Mouse (Mus musculus): ENCODE data around the gene Slc25a39. TPM values are rescaled to one million over a fixed set of nuclear protein-coding genes. Genes with fewer than 3 reads are reported as not detected.
"Not testable (repeated sequence)": the region's sequence is repeated elsewhere in the genome, so short reads cannot be mapped to it uniquely, and the experiment has no call there.

Slc25a39 gene
- total and polyA plus RNA-seq, 3 experiments, result 183 to 325 TPM; not detected in 1

DNA sequence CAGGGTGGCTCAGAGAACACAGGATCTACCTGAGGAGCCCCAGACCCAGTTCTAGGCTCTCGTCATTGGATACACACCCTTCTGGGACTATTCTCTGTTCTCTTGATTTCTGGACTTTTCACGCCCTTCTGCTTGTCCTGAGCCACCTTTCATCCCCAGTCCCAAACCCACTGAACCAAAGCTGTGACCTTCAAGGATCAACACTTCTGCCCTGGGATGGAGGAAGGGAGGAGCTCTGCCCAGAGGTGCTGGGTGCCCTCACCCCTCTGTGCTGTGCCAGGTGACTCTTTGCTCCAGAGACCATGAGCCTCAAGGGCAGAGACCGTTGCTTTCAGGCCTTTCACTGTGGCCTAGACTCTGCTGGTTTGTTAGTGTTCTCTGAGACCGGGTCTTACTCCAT is 38.5 kb downstream of the Slc25a39 start:
- no peak for TF ChIP-seq GATA1 (IDR thresholded peaks at IDR 0.05; ENCODE audit: low read depth, low read length)
- no peak for TF ChIP-seq RAD21 (IDR thresholded peaks at IDR 0.05; ENCODE audit: low read depth, low read length)
- TF ChIP-seq MAZ (IDR thresholded peaks at IDR 0.05; ENCODE audit: low read depth, low read length), result no peak
- no peak for TF ChIP-seq ZKSCAN1 (IDR thresholded peaks at IDR 0.05; ENCODE audit: low read depth, low read length)
- no peak for TF ChIP-seq JUND (IDR thresholded peaks at IDR 0.05; ENCODE audit: low read depth, low read length)
- TF ChIP-seq CHD2 (IDR thresholded peaks at IDR 0.05; ENCODE audit: low read length), result no peak
- Histone ChIP-seq H3K9ac (ENCODE audit: control insufficient read depth, low read depth, low read length, poor library complexity, severe bottlenecking) (no peak overlapping the region), H3K4me1 (ENCODE audit: control insufficient read depth in 1 of 2, insufficient read depth in 2 of 2, low read length in 2 of 2) (no peaks in the 10 kb centered on the region), H3K9me3 (replicated peaks; ENCODE audit: insufficient read depth, low read length) (no peaks in the 10 kb centered on the region), H3K27me3 (ENCODE audit: control insufficient read depth in 1 of 2, insufficient read depth in 2 of 2, low read length in 2 of 2) (peaks cover 1 to 20% of the 10 kb centered on the region in 2 experiments; a peak in 3 of 4 replicates), H3K4me3 (ENCODE audit: control insufficient read depth in 1 of 2, insufficient read depth in 1 of 2, low read depth in 2 of 2, low read length in 2 of 2) (no peak overlapping the region), H3K36me3 (ENCODE audit: control insufficient read depth in 1 of 2, insufficient read depth in 2 of 2, low read length in 2 of 2) (no peaks in the 10 kb centered on the region), H3K27ac (ENCODE audit: control insufficient read depth, low read depth, low read length) (no peak overlapping the region), H3K79me2 (ENCODE audit: control insufficient read depth, insufficient read depth, low read length, poor library complexity) (no peaks in the 10 kb centered on the region)
- DNase-seq (ENCODE audit: low read depth, low spot score), result no peak

DNA sequence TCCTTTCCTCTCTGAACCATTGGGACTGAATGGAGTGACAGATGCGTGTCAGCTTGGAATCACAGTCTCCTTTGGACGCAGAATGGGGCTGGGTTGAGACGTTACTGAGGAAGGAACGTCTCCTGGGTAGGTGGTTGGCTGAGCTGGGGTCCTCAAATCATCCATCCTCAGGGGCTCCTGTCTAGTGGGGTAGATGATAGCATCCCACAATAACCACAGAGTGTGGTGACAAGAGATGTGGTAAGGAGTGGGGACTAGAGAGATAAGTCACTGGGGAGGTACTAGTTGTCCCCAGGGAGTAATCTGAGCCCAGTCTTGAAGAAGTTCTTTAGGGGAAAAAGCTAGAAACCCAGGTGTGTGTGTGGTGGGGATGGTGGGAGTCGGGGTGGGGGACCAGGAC is 39.4 kb downstream of the Slc25a39 start:
- Histone ChIP-seq H3K36me3 (ENCODE audit: control insufficient read depth in 1 of 2, insufficient read depth in 2 of 2, low read length in 2 of 2) (no peaks in the 10 kb centered on the region), H3K27me3 (ENCODE audit: control insufficient read depth in 1 of 2, insufficient read depth in 2 of 2, low read length in 2 of 2) (peaks cover 1 to 21% of the 10 kb centered on the region in 2 experiments; a peak in 3 of 4 replicates), H3K79me2 (ENCODE audit: control insufficient read depth, insufficient read depth, low read length, poor library complexity) (no peaks in the 10 kb centered on the region), H3K4me3 (ENCODE audit: control insufficient read depth in 1 of 2, insufficient read depth in 1 of 2, low read depth in 2 of 2, low read length in 2 of 2) (no peak overlapping the region), H3K9ac (ENCODE audit: control insufficient read depth, low read depth, low read length, poor library complexity, severe bottlenecking) (no peak overlapping the region), H3K9me3 (replicated peaks; ENCODE audit: insufficient read depth, low read length) (no peaks in the 10 kb centered on the region), H3K4me1 (ENCODE audit: control insufficient read depth in 1 of 2, insufficient read depth in 2 of 2, low read length in 2 of 2) (peaks cover 0 to 5% of the 10 kb centered on the region in 2 experiments; a peak in 1 of 4 replicates), H3K27ac (ENCODE audit: control insufficient read depth, low read depth, low read length) (no peak overlapping the region)
- DNase-seq (ENCODE audit: low read depth, low spot score), result peak; percentile 60
- TF ChIP-seq JUND (IDR thresholded peaks at IDR 0.05; ENCODE audit: low read depth, low read length), result no peak
- peak; percentile 71 for TF ChIP-seq GATA1 (IDR thresholded peaks at IDR 0.05; ENCODE audit: low read depth, low read length)
- TF ChIP-seq KAT2A (conservative IDR thresholded peaks at IDR 0.05; ENCODE audit: low read depth, low read length), result no peak
- TF ChIP-seq RCOR1 (IDR thresholded peaks at IDR 0.05; ENCODE audit: low read depth, low read length), result peak; percentile 85
- TF ChIP-seq TCF12 (IDR thresholded peaks at IDR 0.05; ENCODE audit: low read depth, low read length), result peak; percentile 55; the same call in 1 of the 2 replicates
- no peak for TF ChIP-seq TBP (IDR thresholded peaks at IDR 0.05; ENCODE audit: low read depth, low read length)
- peak in 1 of 2 experiments; percentile 64; a peak in 2 of 4 replicates for TF ChIP-seq EP300 (IDR thresholded peaks at IDR 0.05; ENCODE audit: low read depth in 1 of 2, low read length in 2 of 2)
- peak; percentile 71 for TF ChIP-seq TAL1 (IDR thresholded peaks at IDR 0.05; ENCODE audit: low read length)

DNA sequence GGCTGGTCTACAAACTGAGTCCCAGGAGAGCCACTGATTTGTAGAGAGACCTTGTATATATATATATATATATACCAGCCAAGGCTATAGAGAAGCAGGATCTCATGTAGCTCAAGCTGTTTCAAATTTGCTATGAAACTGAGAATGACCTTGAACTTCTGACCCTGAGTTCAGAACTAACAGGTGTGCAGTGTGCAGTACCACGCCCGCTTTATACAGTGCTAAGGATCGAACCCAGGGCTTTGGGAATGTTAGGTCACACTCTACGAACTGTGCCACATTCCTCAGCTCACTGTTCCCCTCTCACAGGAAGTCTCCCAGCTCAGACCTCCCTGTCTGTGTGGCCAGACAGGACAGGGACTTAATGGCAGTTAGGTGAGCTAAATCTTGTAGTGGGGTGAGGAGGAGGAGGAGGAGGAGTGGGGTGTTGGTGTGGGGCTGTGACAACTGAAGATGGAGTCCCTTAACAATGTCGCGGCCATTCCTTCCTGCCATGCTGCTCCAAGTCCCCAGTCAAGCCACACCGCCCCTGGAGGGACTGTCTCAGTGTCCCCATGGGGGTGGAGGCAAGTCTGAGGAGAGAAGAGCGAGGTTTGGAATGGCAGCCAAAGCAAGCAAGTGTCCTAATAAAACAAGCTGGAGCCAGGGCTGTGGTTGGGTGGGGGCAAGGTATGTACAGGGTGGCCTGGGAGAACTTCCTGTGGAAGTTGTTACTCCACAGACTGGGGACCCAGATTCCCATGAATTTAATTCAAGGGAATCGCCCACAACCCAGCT is 40.1 kb downstream of the Slc25a39 start:
- Histone ChIP-seq H3K9me3 (replicated peaks; ENCODE audit: insufficient read depth, low read length) (no peaks in the 10 kb centered on the region), H3K27ac (ENCODE audit: control insufficient read depth, low read depth, low read length) (no peak overlapping the region), H3K36me3 (ENCODE audit: control insufficient read depth in 1 of 2, insufficient read depth in 2 of 2, low read length in 2 of 2) (no peaks in the 10 kb centered on the region), H3K9ac (ENCODE audit: control insufficient read depth, low read depth, low read length, poor library complexity, severe bottlenecking) (no peak overlapping the region), H3K79me2 (ENCODE audit: control insufficient read depth, insufficient read depth, low read length, poor library complexity) (no peaks in the 10 kb centered on the region), H3K4me1 (ENCODE audit: control insufficient read depth in 1 of 2, insufficient read depth in 2 of 2, low read length in 2 of 2) (peaks cover 0 to 5% of the 10 kb centered on the region in 2 experiments; a peak in 1 of 4 replicates), H3K4me3 (ENCODE audit: control insufficient read depth in 1 of 2, insufficient read depth in 1 of 2, low read depth in 2 of 2, low read length in 2 of 2) (no peak overlapping the region), H3K27me3 (ENCODE audit: control insufficient read depth in 1 of 2, insufficient read depth in 2 of 2, low read length in 2 of 2) (peaks cover 1 to 21% of the 10 kb centered on the region in 2 experiments; a peak in 3 of 4 replicates)
- DNase-seq (ENCODE audit: low read depth, low spot score), result no peak
- TF ChIP-seq POLR2AphosphoS5 (IDR thresholded peaks at IDR 0.05; ENCODE audit: borderline replicate concordance, low read depth, low read length), result no peak
- TF ChIP-seq SIN3A (IDR thresholded peaks at IDR 0.05; ENCODE audit: low read length), result no peak
- TF ChIP-seq UBTF (IDR thresholded peaks at IDR 0.05; ENCODE audit: borderline replicate concordance, insufficient read depth, low read depth, low read length), result no peak
- TF ChIP-seq EP300 (IDR thresholded peaks at IDR 0.05; ENCODE audit: low read depth in 1 of 2, low read length in 2 of 2), result no peak
- no peak for TF ChIP-seq GATA1 (IDR thresholded peaks at IDR 0.05; ENCODE audit: low read depth, low read length)
- TF ChIP-seq NELFE (IDR thresholded peaks at IDR 0.05; ENCODE audit: low read depth, low read length), result no peak

DNA sequence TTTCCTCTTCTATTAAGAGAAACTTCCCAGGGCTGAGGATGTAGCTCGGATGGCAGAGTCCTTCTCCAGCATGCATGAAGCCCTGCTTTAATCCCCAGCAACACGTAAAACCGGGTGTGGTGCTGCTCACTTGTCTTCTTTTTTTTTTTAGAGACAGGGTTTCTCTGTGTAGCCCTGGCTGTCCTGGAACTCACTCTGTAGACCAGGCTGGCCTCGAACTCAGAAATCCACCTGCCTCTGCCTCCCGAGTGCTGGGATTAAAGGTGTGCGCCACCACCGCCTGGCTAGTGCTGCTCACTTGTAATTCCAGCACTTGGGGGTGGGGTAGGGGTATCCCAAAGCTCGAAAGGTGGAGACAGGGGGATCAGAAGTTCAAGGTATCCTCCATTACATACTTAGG is 41.6 kb downstream of the Slc25a39 start, which contains the start of gene Slc4a1:
Gene Slc4a1 (minus strand): TSS at position 101 of the 400 bp plus-strand sequence.
- H3K4me3 ChIP-seq (ENCODE audit: control insufficient read depth in 1 of 2, insufficient read depth in 1 of 2, low read depth in 2 of 2, low read length in 2 of 2); H3K9me3 ChIP-seq (replicated peaks; ENCODE audit: insufficient read depth, low read length); H3K27ac ChIP-seq (ENCODE audit: control insufficient read depth, low read depth, low read length); DNase-seq (ENCODE audit: low read depth, low spot score); H3K9ac ChIP-seq (ENCODE audit: control insufficient read depth, low read depth, low read length, poor library complexity, severe bottlenecking); H3K4me1 ChIP-seq (ENCODE audit: control insufficient read depth in 1 of 2, insufficient read depth in 2 of 2, low read length in 2 of 2); H3K36me3 ChIP-seq (ENCODE audit: control insufficient read depth in 1 of 2, insufficient read depth in 2 of 2, low read length in 2 of 2); H3K79me2 ChIP-seq (ENCODE audit: control insufficient read depth, insufficient read depth, low read length, poor library complexity): not testable (repeated sequence)
- peaks cover 2 to 21% of the 10 kb centered on the region in 2 experiments; a peak in 3 of 4 replicates for H3K27me3 ChIP-seq (ENCODE audit: control insufficient read depth in 1 of 2, insufficient read depth in 2 of 2, low read length in 2 of 2)

Data from MEL (cell line).